Mouse (Mus musculus): ENCODE data around the gene Srgn. TPM values are rescaled to one million over a fixed set of nuclear protein-coding genes. Genes with fewer than 3 reads are reported as not detected.

The Srgn gene
- 3.4 and 6.2 TPM in 2 replicates for polyA plus RNA-seq (2016; fragmentation: Nextera tagmentation; extraction: Ambion mirVana)

- Histone ChIP-seq H3K36me3 (no peaks in the 10 kb centered on the region), H3K4me2 (replicated peaks) (no peak within 1 kb of the TSS), H3K4me1 (no peaks in the 10 kb centered on the region), H3K9ac (no peak within 1 kb of the TSS), H3K27ac (no peak within 1 kb of the TSS), H3K27me3 (no peaks in the 10 kb centered on the region), H3K9me3 (replicated peaks) (no peaks in the 10 kb centered on the region), H3K4me3 (no peak within 1 kb of the TSS)
- 86% methylated on average over 14 of the region's 14 CpGs for WGBS
- ATAC-seq (ENCODE audit: low FRiP score) = no peak
Observed at GRCm38 (mm10) chr10:62527351-62527750, at the start of gene Srgn. Srgn (minus strand) TSS chr10:62527451.

- Histone ChIP-seq H3K4me2 (replicated peaks) (no peak overlapping the region), H3K9me3 (replicated peaks) (no peaks in the 10 kb centered on the region), H3K27ac (no peak overlapping the region), H3K4me1 (peaks cover 15% of the 10 kb centered on the region), H3K36me3 (peaks cover 43% of the 10 kb centered on the region), H3K9ac (no peak overlapping the region), H3K27me3 (no peaks in the 10 kb centered on the region), H3K4me3 (no peak overlapping the region)
- no peak for ATAC-seq (ENCODE audit: low FRiP score)
- WGBS = 91% methylated on average over 13 of the region's 13 CpGs
Observed at GRCm38 (mm10) chr10:62575001-62575400, 47.8 kb upstream of the Srgn start.

GRCm38 (mm10) chr10:62570126-62570871, 43.0 kb upstream of the Srgn start:
- peaks cover 84% of the 10 kb centered on the region for H3K36me3 ChIP-seq
- no peaks in the 10 kb centered on the region for H3K4me1 ChIP-seq
- no peak overlapping the region for H3K9ac ChIP-seq
- no peak for ATAC-seq (ENCODE audit: low FRiP score)
- H3K4me2 ChIP-seq (replicated peaks) = no peak overlapping the region
- H3K4me3 ChIP-seq = no peak overlapping the region
- no peaks in the 10 kb centered on the region for H3K27me3 ChIP-seq
- WGBS = 93% methylated on average over 7 of the region's 7 CpGs
- H3K27ac ChIP-seq = no peak overlapping the region
- H3K9me3 ChIP-seq (replicated peaks) = no peaks in the 10 kb centered on the region

GRCm38 (mm10) chr10:62568861-62569260, 41.6 kb upstream of the Srgn start:
- Histone ChIP-seq H3K27me3 (no peaks in the 10 kb centered on the region), H3K9me3 (replicated peaks) (no peaks in the 10 kb centered on the region), H3K4me3 (no peak overlapping the region), H3K4me2 (replicated peaks) (no peak overlapping the region), H3K9ac (no peak overlapping the region), H3K4me1 (no peaks in the 10 kb centered on the region), H3K36me3 (peaks cover 86% of the 10 kb centered on the region), H3K27ac (no peak overlapping the region)
- ATAC-seq (ENCODE audit: low FRiP score) = no peak
- WGBS = 93% methylated on average over 4 of the region's 4 CpGs

GRCm38 (mm10) chr10:62557736-62558135, 30.5 kb upstream of the Srgn start:
- WGBS = 88% methylated on average over 1 of the region's 1 CpGs
- no peak for ATAC-seq (ENCODE audit: low FRiP score)
- no peaks in the 10 kb centered on the region for H3K27me3 ChIP-seq
- no peak overlapping the region for H3K9ac ChIP-seq
- H3K4me2 ChIP-seq (replicated peaks) = no peak overlapping the region
- no peak overlapping the region for H3K27ac ChIP-seq
- H3K4me3 ChIP-seq = no peak overlapping the region
- H3K9me3 ChIP-seq (replicated peaks) = no peaks in the 10 kb centered on the region
- peaks cover 60% of the 10 kb centered on the region for H3K36me3 ChIP-seq
- no peaks in the 10 kb centered on the region for H3K4me1 ChIP-seq

- Histone ChIP-seq H3K27me3 (no peaks in the 10 kb centered on the region), H3K4me3 (no peak overlapping the region), H3K36me3 (peaks cover 48% of the 10 kb centered on the region), H3K9me3 (replicated peaks) (no peaks in the 10 kb centered on the region), H3K27ac (no peak overlapping the region), H3K4me1 (no peaks in the 10 kb centered on the region), H3K9ac (no peak overlapping the region), H3K4me2 (replicated peaks) (no peak overlapping the region)
- 94% methylated on average over 6 of the region's 6 CpGs for WGBS
- ATAC-seq (ENCODE audit: low FRiP score) = no peak
Observed at GRCm38 (mm10) chr10:62556558-62556901, 29.3 kb upstream of the Srgn start.

GRCm38 (mm10) chr10:62555705-62556557, 28.7 kb upstream of the Srgn start:
- Histone ChIP-seq H3K4me3 (no peak overlapping the region), H3K27ac (no peak overlapping the region)
- WGBS = 79% methylated on average over 11 of the region's 11 CpGs

GRCm38 (mm10) chr10:62553611-62554091, 26.4 kb upstream of the Srgn start:
- no peak overlapping the region for H3K4me2 ChIP-seq (replicated peaks)
- ATAC-seq (ENCODE audit: low FRiP score) = no peak

More at GRCm38 (mm10) chr10:62555705-62556557, 28.7 kb upstream of the Srgn start:
- H3K9ac ChIP-seq = no peak overlapping the region
- H3K36me3 ChIP-seq = peaks cover 45% of the 10 kb centered on the region
- H3K4me2 ChIP-seq (replicated peaks) = no peak overlapping the region
- ATAC-seq (ENCODE audit: low FRiP score) = no peak
- H3K27me3 ChIP-seq = no peaks in the 10 kb centered on the region
- no peaks in the 10 kb centered on the region for H3K4me1 ChIP-seq
- no peaks in the 10 kb centered on the region for H3K9me3 ChIP-seq (replicated peaks)

GRCm38 (mm10) chr10:62550787-62551300, 23.6 kb upstream of the Srgn start:
- Histone ChIP-seq H3K27ac (no peak overlapping the region), H3K4me3 (no peak overlapping the region), H3K9ac (no peak overlapping the region), H3K27me3 (no peaks in the 10 kb centered on the region), H3K36me3 (peaks cover under 1% of the 10 kb centered on the region; the same call in 1 of the 2 replicates), H3K4me1 (no peaks in the 10 kb centered on the region), H3K9me3 (replicated peaks) (no peaks in the 10 kb centered on the region), H3K4me2 (replicated peaks) (no peak overlapping the region)
- no peak for ATAC-seq (ENCODE audit: low FRiP score)
- 79% methylated on average over 7 of the region's 7 CpGs for WGBS

More at GRCm38 (mm10) chr10:62553611-62554091, 26.4 kb upstream of the Srgn start:
- Histone ChIP-seq H3K9ac (no peak overlapping the region), H3K27ac (no peak overlapping the region), H3K4me3 (no peak overlapping the region), H3K36me3 (peaks cover 23% of the 10 kb centered on the region), H3K4me1 (no peaks in the 10 kb centered on the region), H3K9me3 (replicated peaks) (no peaks in the 10 kb centered on the region), H3K27me3 (no peaks in the 10 kb centered on the region)
- 83% methylated on average over 12 of the region's 12 CpGs for WGBS

- H3K27me3 ChIP-seq = no peaks in the 10 kb centered on the region
- no peaks in the 10 kb centered on the region for H3K36me3 ChIP-seq
- ATAC-seq (ENCODE audit: low FRiP score) = no peak
- 36% methylated on average over 14 of the region's 16 CpGs for WGBS
- no peaks in the 10 kb centered on the region for H3K4me1 ChIP-seq
- H3K4me3 ChIP-seq = no peak overlapping the region
- no peaks in the 10 kb centered on the region for H3K9me3 ChIP-seq (replicated peaks)
- H3K9ac ChIP-seq = no peak overlapping the region
- H3K4me2 ChIP-seq (replicated peaks) = no peak overlapping the region
- H3K27ac ChIP-seq = no peak overlapping the region
Observed at GRCm38 (mm10) chr10:62549523-62550166, 22.4 kb upstream of the Srgn start.

GRCm38 (mm10) chr10:62546441-62546840, 19.2 kb upstream of the Srgn start:
- 82% methylated on average over 10 of the region's 10 CpGs for WGBS
- Histone ChIP-seq H3K4me3 (no peak overlapping the region), H3K9ac (no peak overlapping the region), H3K27ac (no peak overlapping the region), H3K4me1 (no peaks in the 10 kb centered on the region), H3K36me3 (no peaks in the 10 kb centered on the region), H3K27me3 (no peaks in the 10 kb centered on the region), H3K9me3 (replicated peaks) (no peaks in the 10 kb centered on the region), H3K4me2 (replicated peaks) (no peak overlapping the region)
- no peak for ATAC-seq (ENCODE audit: low FRiP score)

- no peaks in the 10 kb centered on the region for H3K27me3 ChIP-seq
- no peak overlapping the region for H3K4me2 ChIP-seq (replicated peaks)
- ATAC-seq (ENCODE audit: low FRiP score) = no peak
- H3K9me3 ChIP-seq (replicated peaks) = no peaks in the 10 kb centered on the region
- H3K36me3 ChIP-seq = no peaks in the 10 kb centered on the region
- no peak overlapping the region for H3K9ac ChIP-seq
- H3K4me3 ChIP-seq = no peak overlapping the region
- H3K27ac ChIP-seq = no peak overlapping the region
- H3K4me1 ChIP-seq = no peaks in the 10 kb centered on the region
Observed at GRCm38 (mm10) chr10:62545759-62546158, 18.5 kb upstream of the Srgn start.

Measured in hindbrain, embryonic 12.5 days (tissue).